Mouse (Mus musculus): ENCODE measurements around the gene Gm20388. TPM values are rescaled to one million over a fixed set of nuclear protein-coding genes. Genes with fewer than 3 reads are reported as not detected.
"Not testable (repeated sequence)": the region's sequence is repeated elsewhere in the genome, so short reads cannot be mapped to it uniquely, and the experiment has no call there.

Gene Gm20388
- total RNA-seq, 4 experiments from 2014 or later, result 0.17 to 15.1 (median 6.6) TPM

- no peak for DNase-seq (ENCODE audit: low spot score in 2 of 2)
Observed at GRCm38 (mm10) chr8:123791101-123791844, 3880.6 kb downstream of the Gm20388 start.

GRCm38 (mm10) chr8:123791845-123792225 lies 3881.2 kb downstream of the Gm20388 start:
- DNase-seq (ENCODE audit: low spot score in 2 of 2), result no peak

- no peak for DNase-seq (ENCODE audit: low spot score in 2 of 2)
Observed at GRCm38 (mm10) chr8:123793900-123794299, 3883.3 kb downstream of the Gm20388 start.

GRCm38 (mm10) chr8:123794766-123795165 lies 3884.1 kb downstream of the Gm20388 start:
- no peak for DNase-seq (ENCODE audit: low spot score in 2 of 2)

- no peak for DNase-seq (ENCODE audit: low spot score in 2 of 2)
Observed at GRCm38 (mm10) chr8:123796758-123797157, 3886.1 kb downstream of the Gm20388 start.

- DNase-seq (ENCODE audit: low spot score in 2 of 2), result no peak
Observed at GRCm38 (mm10) chr8:123797928-123798327, 3887.3 kb downstream of the Gm20388 start.

GRCm38 (mm10) chr8:123799434-123799833 lies 3888.8 kb downstream of the Gm20388 start:
- DNase-seq (ENCODE audit: low spot score in 2 of 2), result no peak

- DNase-seq (ENCODE audit: low spot score in 2 of 2), result no peak
Observed at GRCm38 (mm10) chr8:123799885-123800284, 3889.2 kb downstream of the Gm20388 start.

GRCm38 (mm10) chr8:123800867-123801266 lies 3890.2 kb downstream of the Gm20388 start:
- no peak for DNase-seq (ENCODE audit: low spot score in 2 of 2)

GRCm38 (mm10) chr8:123801538-123801937 lies 3890.9 kb downstream of the Gm20388 start:
- DNase-seq (ENCODE audit: low spot score in 2 of 2), result no peak

GRCm38 (mm10) chr8:123803639-123804038 lies 3893.0 kb downstream of the Gm20388 start:
- DNase-seq (ENCODE audit: low spot score in 2 of 2), result no peak

GRCm38 (mm10) chr8:123804586-123804985 lies 3893.9 kb downstream of the Gm20388 start:
- no peak for DNase-seq (ENCODE audit: low spot score in 2 of 2)

- DNase-seq (ENCODE audit: low spot score in 2 of 2), result no peak
Observed at GRCm38 (mm10) chr8:123805209-123805717, 3894.6 kb downstream of the Gm20388 start.

GRCm38 (mm10) chr8:123805718-123806373 lies 3895.2 kb downstream of the Gm20388 start, which contains the start of gene Rab4a:
Gene Rab4a (plus strand): TSS chr8:123805985.
- peak; percentile 57 to 66 for DNase-seq (ENCODE audit: low spot score in 2 of 2)

- DNase-seq (ENCODE audit: low spot score in 2 of 2), result no peak
Observed at GRCm38 (mm10) chr8:123806374-123806935, 3895.8 kb downstream of the Gm20388 start.

GRCm38 (mm10) chr8:123807024-123807431 lies 3896.4 kb downstream of the Gm20388 start:
- DNase-seq (ENCODE audit: low spot score in 2 of 2), result no peak

- DNase-seq (ENCODE audit: low spot score in 2 of 2), result no peak
Observed at GRCm38 (mm10) chr8:123807852-123808573, 3897.4 kb downstream of the Gm20388 start.

GRCm38 (mm10) chr8:123808671-123809070 lies 3898.0 kb downstream of the Gm20388 start:
- no peak for DNase-seq (ENCODE audit: low spot score in 2 of 2)

- not testable (repeated sequence) for DNase-seq (ENCODE audit: low spot score in 2 of 2)
Observed at GRCm38 (mm10) chr8:123809342-123809741, 3898.7 kb downstream of the Gm20388 start.

- no peak for DNase-seq (ENCODE audit: low spot score in 2 of 2)
Observed at GRCm38 (mm10) chr8:123812227-123812626, 3901.6 kb downstream of the Gm20388 start.

- DNase-seq (ENCODE audit: low spot score in 2 of 2), result no peak
Observed at GRCm38 (mm10) chr8:123813173-123813891, 3902.7 kb downstream of the Gm20388 start.
